Mouse (Mus musculus): ENCODE measurements around the gene Minar1.

DNA sequence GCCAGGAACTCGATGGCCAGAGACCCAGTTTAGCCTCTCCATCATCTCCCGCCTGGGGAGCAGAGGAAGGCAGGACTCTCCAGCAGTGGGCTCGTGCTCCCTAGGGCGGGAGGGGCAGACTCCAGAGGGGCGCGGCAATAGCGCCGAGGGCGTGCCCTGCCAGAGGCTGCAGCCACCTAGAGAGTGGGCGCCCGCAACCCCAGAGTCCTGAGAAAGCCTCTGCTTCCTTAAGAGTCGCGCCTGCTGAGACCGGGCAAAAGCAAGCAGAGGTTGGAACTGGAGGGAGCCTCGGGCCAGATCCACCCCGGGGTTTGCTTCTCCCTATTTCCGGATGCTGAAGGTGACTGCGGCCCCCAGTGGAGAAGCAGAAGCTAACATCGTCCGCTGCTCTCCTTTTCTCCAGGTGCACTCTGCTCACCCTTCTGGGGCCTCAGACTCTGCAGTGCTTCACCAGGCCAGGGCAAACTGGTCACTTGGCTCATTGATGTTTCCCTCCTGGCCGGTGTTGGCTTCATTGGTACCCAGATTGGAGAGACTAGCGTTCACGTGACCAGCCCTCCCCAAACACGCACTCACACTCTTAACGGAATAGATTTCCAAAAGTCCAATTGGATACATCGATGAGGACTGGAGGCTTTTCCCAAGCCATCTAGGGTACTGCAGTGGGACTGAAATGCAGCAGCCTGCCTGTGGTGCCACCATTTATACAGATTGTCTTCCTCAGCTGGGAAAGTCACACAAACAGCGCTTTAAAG, at the start of gene Minar1:
- TF ChIP-seq POLR2A (IDR thresholded peaks at IDR 0.05; ENCODE audit: extremely low read depth, insufficient read depth, low read length) (no peak), CTCF (IDR thresholded peaks at IDR 0.05; ENCODE audit: low read depth, low read length) (no peak)
